Mouse (Mus musculus) heart, postnatal 0 days (tissue): ENCODE results near the gene Papln. TPM values are rescaled to one million over a fixed set of nuclear protein-coding genes. Genes with fewer than 3 reads are reported as not detected.

Experiments
- ATAC-seq: fragments of 200-750 bp; cut with Nextera tagmentation; 2 replicates; pipeline ENCODE4 v1.8.0; 2017; ENCODE audit warnings: low read depth, moderate number of reproducible peaks, moderate library complexity; ENCODE audit not compliant: insufficient read depth
- DNase-seq: peaks from one replicate; pipeline ENCODE4 v3.0.0-alpha.2; 2016; ENCODE audit warnings: low spot score
- H3K27ac ChIP-seq: fragments of 300-500 bp; sonication (generic); 2 replicates; pipeline ENCODE4 v1.5.1; 2014; ENCODE audit warnings: low read depth, mild to moderate bottlenecking
- H3K27me3 ChIP-seq: fragments of 300-500 bp; sonication (generic); 2 replicates; pipeline ENCODE4 v1.6.1; 2014; ENCODE audit warnings: low read length, mixed read lengths; ENCODE audit not compliant: control insufficient read depth, insufficient read depth
- H3K36me3 ChIP-seq: fragments of 300-500 bp; sonication (generic); replicated peaks from 2 replicates; pipeline ENCODE4 v1.6.1; 2014; ENCODE audit warnings: low read length, mixed read lengths; ENCODE audit not compliant: control insufficient read depth, insufficient read depth
- H3K4me1 ChIP-seq: fragments of 300-500 bp; sonication (generic); 2 replicates; pipeline ENCODE4 v1.6.1; 2014; ENCODE audit warnings: antibody characterized with exemption; ENCODE audit not compliant: control insufficient read depth, insufficient read depth
- H3K4me2 ChIP-seq: fragments of 300-500 bp; sonication (generic); 2 replicates; pipeline ENCODE4 v1.6.1; 2014; ENCODE audit warnings: low read depth, mild to moderate bottlenecking, low read length, moderate library complexity
- H3K4me3 ChIP-seq: fragments of 300-500 bp; sonication (generic); 2 replicates; pipeline ENCODE4 v1.5.1; 2014; ENCODE audit warnings: low read depth, low read length
- H3K9ac ChIP-seq: fragments of 300-500 bp; sonication (generic); replicated peaks from 2 replicates; pipeline ENCODE4 v1.6.1; 2014; ENCODE audit warnings: low read depth, low read length, mixed read lengths
- H3K9me3 ChIP-seq: fragments of 300-500 bp; sonication (generic); replicated peaks from 2 replicates; pipeline ENCODE4 v1.6.1; 2016; ENCODE audit warnings: low read length; ENCODE audit not compliant: control insufficient read depth
- CTCF ChIP-seq: IDR thresholded peaks from 2 replicates; pipeline ENCODE4 v1.5.1; 2016; ENCODE audit warnings: antibody characterized with exemption, control low read depth, low read depth
- EP300 ChIP-seq: IDR thresholded peaks from 2 replicates; pipeline ENCODE4 v1.6.1; 2016; ENCODE audit warnings: antibody characterized with exemption, low read depth
- WGBS: fragments of 180-500 bp; shearing (Covaris S2); extraction: QIAGEN DNeasy Blood & Tissue Kit; methylation state at CpG from one replicate; pipeline ENCODE4 v1.1.7; 2014; 5-methylcytosine and 5-hydroxymethylcytosine counted together
- polyA plus RNA-seq: library from polyadenylated mRNA; unstranded; fragments of >200 nt; fragmentation: Nextera tagmentation; extraction: Ambion mirVana; gene quantifications from 2 replicates; pipeline ENCODE4 v1.2.1, GENCODE M21; 2015
- total RNA-seq: library from RNA; depleted of rRNA; stranded (reverse); fragments of >200 nt; gene quantifications from 2 replicates; pipeline ENCODE4 v1.2.3, GENCODE M21; 2014; ENCODE audit warnings: low replicate concordance

The Papln gene
- total and polyA plus RNA-seq, 2 experiments from 2014 or later = 1.4 to 13.1 TPM

- no peak for ATAC-seq
- Histone ChIP-seq H3K36me3 (no peaks in the 10 kb centered on the region), H3K4me2 (no peak overlapping the region), H3K27ac (no peak overlapping the region), H3K27me3 (no peaks in the 10 kb centered on the region), H3K9ac (no peak overlapping the region), H3K4me3 (no peak overlapping the region), H3K9me3 (no peaks in the 10 kb centered on the region), H3K4me1 (0 out of 2 replicates have a peak, but pooled peaks cover 3% of the 10 kb centered on the region)
- 59% methylated on average over 7 of the region's 7 CpGs for WGBS
- no peak for DNase-seq
- TF ChIP-seq EP300 = no peak
- no peak for TF ChIP-seq CTCF
Observed at GRCm38 (mm10) chr12:83781204-83781603, 17.8 kb downstream of the Papln start.

- ATAC-seq (no peak), DNase-seq (no peak)
- Histone ChIP-seq H3K4me3 (no peak overlapping the region), H3K9me3 (no peaks in the 10 kb centered on the region), H3K4me1 (0 out of 2 replicates have a peak, but pooled peaks cover 3% of the 10 kb centered on the region), H3K9ac (no peak overlapping the region), H3K36me3 (no peaks in the 10 kb centered on the region), H3K4me2 (no peak overlapping the region), H3K27me3 (no peaks in the 10 kb centered on the region), H3K27ac (no peak overlapping the region)
- WGBS = 76% methylated on average over 23 of the region's 23 CpGs
- TF ChIP-seq CTCF (no peak), EP300 (no peak)
Observed at GRCm38 (mm10) chr12:83781640-83782278, 18.3 kb downstream of the Papln start.

- ATAC-seq (no peak), DNase-seq (no peak)
- 0 out of 2 replicates have a peak, but pooled peaks cover 3% of the 10 kb centered on the region for H3K4me1 ChIP-seq
- H3K4me3 ChIP-seq = no peak overlapping the region
- no peaks in the 10 kb centered on the region for H3K9me3 ChIP-seq
- 81% methylated on average over 10 of the region's 10 CpGs for WGBS
- H3K36me3 ChIP-seq = no peaks in the 10 kb centered on the region
- H3K27me3 ChIP-seq = no peaks in the 10 kb centered on the region
- no peak overlapping the region for H3K9ac ChIP-seq
- TF ChIP-seq CTCF = no peak
- TF ChIP-seq EP300 = no peak
- H3K27ac ChIP-seq = no peak overlapping the region
- no peak overlapping the region for H3K4me2 ChIP-seq
Observed at GRCm38 (mm10) chr12:83782669-83783068, 19.2 kb downstream of the Papln start.

- no peak for DNase-seq
- Histone ChIP-seq H3K9me3 (no peaks in the 10 kb centered on the region), H3K36me3 (no peaks in the 10 kb centered on the region), H3K27ac (no peak overlapping the region), H3K4me3 (no peak overlapping the region), H3K4me1 (0 out of 2 replicates have a peak, but pooled peaks cover 2% of the 10 kb centered on the region), H3K9ac (no peak overlapping the region), H3K4me2 (no peak overlapping the region), H3K27me3 (no peaks in the 10 kb centered on the region)
- WGBS = 64% methylated on average over 4 of the region's 4 CpGs
- TF ChIP-seq EP300 (no peak), CTCF (no peak)
- ATAC-seq = no peak
Observed at GRCm38 (mm10) chr12:83785305-83785704, 21.9 kb downstream of the Papln start.

- Histone ChIP-seq H3K9me3 (no peaks in the 10 kb centered on the region), H3K4me3 (no peak overlapping the region), H3K4me1 (no peaks in the 10 kb centered on the region), H3K9ac (no peak overlapping the region), H3K27ac (no peak overlapping the region), H3K36me3 (peaks cover 23% of the 10 kb centered on the region), H3K27me3 (no peaks in the 10 kb centered on the region), H3K4me2 (no peak overlapping the region)
- DNase-seq = no peak
- ATAC-seq = no peak
- 89% methylated on average over 17 of the region's 17 CpGs for WGBS
- TF ChIP-seq EP300 = no peak
- no peak for TF ChIP-seq CTCF
Observed at GRCm38 (mm10) chr12:83789051-83789780, 25.8 kb downstream of the Papln start.
